Mouse (Mus musculus) testis, adult 2 months (tissue): ENCODE data around the gene Ppfia3.

Source experiments
- CTCF ChIP-seq: fragments of 200-500 bp; IDR thresholded peaks from 2 replicates; pipeline ENCODE4 v1.5.1; 2012; ENCODE audit warnings: low read depth, mild to moderate bottlenecking, inconsistent platforms, low read length, moderate library complexity; ENCODE audit not compliant: control insufficient read depth, insufficient read depth, insufficient replicate concordance
- POLR2A ChIP-seq: fragments of 200-500 bp; IDR thresholded peaks from 2 replicates; pipeline ENCODE4 v1.6.1; 2012; ENCODE audit warnings: low read depth, mild to moderate bottlenecking, inconsistent platforms, low read length, moderate library complexity; ENCODE audit not compliant: control insufficient read depth

GRCm38 (mm10) chr7:45312023-45312422 is 54.8 kb downstream of the Ppfia3 start:
- TF ChIP-seq POLR2A (no peak), CTCF (no peak)
